Mouse (Mus musculus): Measurements from ENCODE around the gene Cdpf1. TPM values are rescaled to one million over a fixed set of nuclear protein-coding genes. Genes with fewer than 3 reads are reported as not detected.

The Cdpf1 gene
- total and polyA plus RNA-seq, 3 experiments: 18.1 to 27.4 (median 26.4) TPM

- H3K36me3 ChIP-seq (replicated peaks in 1 of 2; ENCODE audit: control insufficient read depth in 1 of 2, insufficient read depth in 1 of 2, low read length in 1 of 2): peaks cover 0 to 48% of the 10 kb centered on the region in 2 experiments
- no peak overlapping the region for H3K9ac ChIP-seq (ENCODE audit: insufficient read depth, low read depth)
- no peak overlapping the region for H3K4me3 ChIP-seq (replicated peaks in 1 of 3; ENCODE audit: low read depth in 2 of 3, low read length in 2 of 3, poor library complexity in 1 of 3)
- dilution Hi-C loops (cut with MboI; ENCODE audit: extremely low pct_ligation_motif_present, extremely low pct_unique_long_range_greater_than_20kb, low sequenced_read_pairs): no loop called here
- H3K27ac ChIP-seq (ENCODE audit: insufficient read depth, low read depth): no peak overlapping the region
- no peak overlapping the region for H3K4me2 ChIP-seq (ENCODE audit: insufficient read depth, low read depth, poor library complexity, severe bottlenecking)
- no peaks in the 10 kb centered on the region for H3K27me3 ChIP-seq (replicated peaks)
- no peaks in the 10 kb centered on the region for H3K9me3 ChIP-seq (replicated peaks; ENCODE audit: low read length)
- in situ Hi-C loops (cut with MboI; ENCODE audit: low pct_ligation_motif_present, low pct_unique_long_range_greater_than_20kb, low sequenced_read_pairs): no loop called here
- DNase-seq (ENCODE audit: extremely low read depth): no peak
- TF ChIP-seq BHLHE40 (IDR thresholded peaks at IDR 0.05; ENCODE audit: low read depth, low read length): no peak
- no peak for TF ChIP-seq TCF12 (IDR thresholded peaks at IDR 0.05; ENCODE audit: low read depth, low read length)
- TF ChIP-seq POLR2A (IDR thresholded peaks at IDR 0.05; ENCODE audit: low read depth, low read length): no peak
- no peak for TF ChIP-seq USF2 (conservative IDR thresholded peaks at IDR 0.05; ENCODE audit: low read depth, low read length)
- TF ChIP-seq E2F4 (IDR thresholded peaks at IDR 0.05; ENCODE audit: insufficient replicate concordance, low read depth, low read length): no peak
- TF ChIP-seq CTCF (conservative IDR thresholded peaks at IDR 0.05 in 1 of 2, IDR thresholded peaks at IDR 0.05 in 1 of 2; ENCODE audit: low read depth in 2 of 2, low read length in 2 of 2): peak; percentile 49 to 69; a peak in 3 of 4 replicates
- peak; percentile 70 for TF ChIP-seq SMC3 (IDR thresholded peaks at IDR 0.05; ENCODE audit: low read depth, low read length)
- no peak for TF ChIP-seq MXI1 (IDR thresholded peaks at IDR 0.05; ENCODE audit: low read depth, low read length)
- TF ChIP-seq HCFC1 (IDR thresholded peaks at IDR 0.05; ENCODE audit: low read depth, low read length): no peak
- TF ChIP-seq KAT2A (IDR thresholded peaks at IDR 0.05; ENCODE audit: insufficient replicate concordance, low read length): no peak
- TF ChIP-seq PAX5 (IDR thresholded peaks at IDR 0.05; ENCODE audit: low read length): no peak
- TF ChIP-seq MAFK (IDR thresholded peaks at IDR 0.05; ENCODE audit: insufficient replicate concordance, low read length): no peak
- no peak for TF ChIP-seq UBTF (IDR thresholded peaks at IDR 0.05; ENCODE audit: low read depth, low read length)
- TF ChIP-seq CHD2 (IDR thresholded peaks at IDR 0.05; ENCODE audit: low read length): peak; percentile 93
- TF ChIP-seq RAD21 (IDR thresholded peaks at IDR 0.05; ENCODE audit: low read depth, low read length): peak; percentile 16; the same call in 1 of the 2 replicates
- no peak for TF ChIP-seq USF1 (IDR thresholded peaks at IDR 0.05; ENCODE audit: low read depth, low read length)
- no peak for TF ChIP-seq RCOR1 (conservative IDR thresholded peaks at IDR 0.05; ENCODE audit: low read depth, low read length)
- no peaks in the 10 kb centered on the region for H3K79me2 ChIP-seq (replicated peaks; ENCODE audit: control insufficient read depth, extremely low read depth, insufficient read depth, poor library complexity, severe bottlenecking)
- 0 out of 4 replicates have a peak, but pooled peaks cover 0 to 2% of the 10 kb centered on the region in 2 experiments for H3K4me1 ChIP-seq (ENCODE audit: control insufficient read depth in 1 of 2, insufficient read depth in 2 of 2)
Measured at GRCm38 (mm10) chr15:85840983-85841382, 29.5 kb upstream of the Cdpf1 start.

- peaks cover 0 to 29% of the 10 kb centered on the region in 2 experiments for H3K36me3 ChIP-seq (replicated peaks in 1 of 2; ENCODE audit: control insufficient read depth in 1 of 2, insufficient read depth in 1 of 2, low read length in 1 of 2)
- no peak overlapping the region for H3K4me3 ChIP-seq (replicated peaks in 1 of 3; ENCODE audit: low read depth in 2 of 3, low read length in 2 of 3, poor library complexity in 1 of 3)
- H3K27ac ChIP-seq (ENCODE audit: insufficient read depth, low read depth): no peak overlapping the region
- TF ChIP-seq ZMIZ1 (IDR thresholded peaks at IDR 0.05; ENCODE audit: low read depth, low read length) (no peak), EP300 (IDR thresholded peaks at IDR 0.05; ENCODE audit: low read length) (no peak), ZNF384 (IDR thresholded peaks at IDR 0.05; ENCODE audit: low read depth, low read length) (no peak), POLR2A (IDR thresholded peaks at IDR 0.05; ENCODE audit: low read depth, low read length) (no peak), CHD2 (IDR thresholded peaks at IDR 0.05; ENCODE audit: low read length) (no peak), UBTF (IDR thresholded peaks at IDR 0.05; ENCODE audit: low read depth, low read length) (no peak), ZC3H11A (IDR thresholded peaks at IDR 0.05; ENCODE audit: low read depth, low read length) (no peak)
- H3K4me2 ChIP-seq (ENCODE audit: insufficient read depth, low read depth, poor library complexity, severe bottlenecking): no peak overlapping the region
- in situ Hi-C loops (cut with MboI; ENCODE audit: low pct_ligation_motif_present, low pct_unique_long_range_greater_than_20kb, low sequenced_read_pairs) (no loop called here), dilution Hi-C loops (cut with MboI; ENCODE audit: extremely low pct_ligation_motif_present, extremely low pct_unique_long_range_greater_than_20kb, low sequenced_read_pairs) (no loop called here)
- no peak for DNase-seq (ENCODE audit: extremely low read depth)
- no peaks in the 10 kb centered on the region for H3K9me3 ChIP-seq (replicated peaks; ENCODE audit: low read length)
- H3K9ac ChIP-seq (ENCODE audit: insufficient read depth, low read depth): no peak overlapping the region
- no peaks in the 10 kb centered on the region for H3K27me3 ChIP-seq (replicated peaks)
- no peaks in the 10 kb centered on the region for H3K79me2 ChIP-seq (replicated peaks; ENCODE audit: control insufficient read depth, extremely low read depth, insufficient read depth, poor library complexity, severe bottlenecking)
- peaks cover 5 to 13% of the 10 kb centered on the region in 2 experiments for H3K4me1 ChIP-seq (ENCODE audit: control insufficient read depth in 1 of 2, insufficient read depth in 2 of 2)
Measured at GRCm38 (mm10) chr15:85836887-85837286, 25.4 kb upstream of the Cdpf1 start.

Measured in CH12.LX (cell line).